Mouse (Mus musculus): Measurements from ENCODE around the gene Hexim2. TPM values are rescaled to one million over a fixed set of nuclear protein-coding genes. Genes with fewer than 3 reads are reported as not detected.

The Hexim2 gene
- total RNA-seq, 2 experiments from 2014 or later: 3.8 to 13.0 TPM

GRCm38 (mm10) chr11:103170494-103171285, 38.5 kb downstream of the Hexim2 start, which contains the start of gene Fmnl1:
Gene Fmnl1, plus strand, starts transcription at chr11:103171107.
- ATAC-seq (replicated peaks; ENCODE audit: low FRiP score, poor library complexity, severe bottlenecking): no peak

DNA sequence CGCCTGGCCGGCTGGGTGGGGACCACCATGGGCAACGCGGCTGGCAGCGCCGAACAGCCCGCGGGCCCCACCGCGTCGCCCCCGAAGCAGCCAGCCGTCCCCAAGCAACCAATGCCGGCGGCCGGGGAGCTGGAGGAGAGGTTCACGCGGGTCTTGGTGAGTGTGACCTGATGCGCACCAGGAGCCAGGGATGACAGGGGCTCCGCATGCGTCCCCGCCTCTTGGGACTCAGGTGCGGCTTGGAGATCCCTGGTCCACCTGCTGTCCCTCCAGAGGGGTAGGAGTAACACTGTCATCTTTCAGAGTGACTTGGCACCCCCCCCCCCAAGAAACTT, 39.0 kb downstream of the Hexim2 start:
- no peak for ATAC-seq (replicated peaks; ENCODE audit: low FRiP score, poor library complexity, severe bottlenecking)

GRCm38 (mm10) chr11:103171703-103172391, 39.6 kb downstream of the Hexim2 start:
- ATAC-seq (replicated peaks; ENCODE audit: low FRiP score, poor library complexity, severe bottlenecking): no peak

- no peak for ATAC-seq (replicated peaks; ENCODE audit: low FRiP score, poor library complexity, severe bottlenecking)
Measured at GRCm38 (mm10) chr11:103172392-103173040, 40.3 kb downstream of the Hexim2 start.

- no peak for ATAC-seq (replicated peaks; ENCODE audit: low FRiP score, poor library complexity, severe bottlenecking)
Measured at GRCm38 (mm10) chr11:103173041-103173770, 41.0 kb downstream of the Hexim2 start.

GRCm38 (mm10) chr11:103173771-103174344, 41.6 kb downstream of the Hexim2 start:
- ATAC-seq (replicated peaks; ENCODE audit: low FRiP score, poor library complexity, severe bottlenecking): no peak

DNA sequence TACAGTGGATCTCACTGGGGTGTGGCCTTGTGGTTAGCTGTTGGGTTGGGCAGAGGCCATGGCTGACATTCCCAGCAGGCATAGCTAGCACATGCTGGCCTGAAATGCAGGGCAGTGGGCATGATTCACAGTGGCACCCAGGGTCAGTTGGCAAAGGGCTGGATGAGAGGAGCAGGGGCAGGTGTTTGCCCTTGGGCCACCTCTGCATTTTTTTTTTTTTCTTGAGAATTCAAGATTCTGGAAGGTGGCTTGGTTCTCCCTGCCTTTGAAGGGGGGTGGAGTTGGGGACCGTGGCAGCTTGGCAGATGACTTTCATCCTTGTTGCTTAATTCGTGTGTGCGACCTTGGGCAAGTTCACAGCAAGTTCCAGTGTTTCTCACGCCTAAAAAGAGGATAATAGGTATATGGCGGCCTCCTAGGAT, 42.2 kb downstream of the Hexim2 start:
- no peak for ATAC-seq (replicated peaks; ENCODE audit: low FRiP score, poor library complexity, severe bottlenecking)

GRCm38 (mm10) chr11:103174891-103175391, 42.7 kb downstream of the Hexim2 start:
- no peak for ATAC-seq (replicated peaks; ENCODE audit: low FRiP score, poor library complexity, severe bottlenecking)

GRCm38 (mm10) chr11:103175688-103176442, 43.6 kb downstream of the Hexim2 start:
- ATAC-seq (replicated peaks; ENCODE audit: low FRiP score, poor library complexity, severe bottlenecking): no peak

GRCm38 (mm10) chr11:103176510-103176909, 44.3 kb downstream of the Hexim2 start:
- no peak for ATAC-seq (replicated peaks; ENCODE audit: low FRiP score, poor library complexity, severe bottlenecking)

- ATAC-seq (replicated peaks; ENCODE audit: low FRiP score, poor library complexity, severe bottlenecking): no peak
Measured at GRCm38 (mm10) chr11:103177216-103177615, 45.0 kb downstream of the Hexim2 start.

DNA sequence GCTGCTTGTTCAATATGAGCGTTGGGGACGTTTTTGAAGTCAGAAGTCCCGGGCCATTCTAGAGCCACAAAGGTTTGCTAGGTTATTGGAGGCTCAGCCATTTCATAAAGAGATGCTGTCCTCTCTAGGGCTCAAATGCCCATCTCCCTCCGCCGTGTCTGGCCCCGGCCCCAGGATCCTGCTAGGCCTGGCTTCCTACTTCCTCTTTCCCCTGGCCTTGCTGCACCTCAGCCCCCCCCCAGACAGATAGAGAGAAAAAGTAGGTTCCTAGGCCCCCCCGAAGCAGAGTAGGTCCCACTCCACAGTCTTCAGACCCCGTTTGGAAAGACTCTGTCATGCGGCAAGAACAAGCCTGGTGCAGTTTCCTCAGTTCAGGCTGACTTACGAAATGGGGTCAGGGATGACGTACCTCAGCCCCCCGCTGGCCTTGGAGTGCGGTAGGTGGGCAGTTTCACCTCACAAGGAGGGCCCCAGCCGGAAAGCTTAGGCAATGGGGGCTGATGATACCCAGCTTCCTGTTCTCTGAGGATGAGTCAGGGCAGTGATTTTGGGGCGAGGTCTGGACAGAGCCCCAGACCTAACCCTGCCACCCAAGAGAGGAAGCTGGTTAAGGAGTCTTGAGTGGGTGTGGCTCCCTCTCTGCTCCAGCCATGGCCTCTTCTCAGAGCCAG, 45.7 kb downstream of the Hexim2 start:
- ATAC-seq (replicated peaks; ENCODE audit: low FRiP score, poor library complexity, severe bottlenecking): no peak

- ATAC-seq (replicated peaks; ENCODE audit: low FRiP score, poor library complexity, severe bottlenecking): no peak
Measured at GRCm38 (mm10) chr11:103178748-103179147, 46.5 kb downstream of the Hexim2 start.

- ATAC-seq (replicated peaks; ENCODE audit: low FRiP score, poor library complexity, severe bottlenecking): no peak
Measured at GRCm38 (mm10) chr11:103180426-103180825, 48.2 kb downstream of the Hexim2 start.

- ATAC-seq (replicated peaks; ENCODE audit: low FRiP score, poor library complexity, severe bottlenecking): no peak
Measured at GRCm38 (mm10) chr11:103181349-103181748, 49.1 kb downstream of the Hexim2 start.

- ATAC-seq (replicated peaks; ENCODE audit: low FRiP score, poor library complexity, severe bottlenecking): no peak
Measured at GRCm38 (mm10) chr11:103181911-103182310, 49.7 kb downstream of the Hexim2 start.

DNA sequence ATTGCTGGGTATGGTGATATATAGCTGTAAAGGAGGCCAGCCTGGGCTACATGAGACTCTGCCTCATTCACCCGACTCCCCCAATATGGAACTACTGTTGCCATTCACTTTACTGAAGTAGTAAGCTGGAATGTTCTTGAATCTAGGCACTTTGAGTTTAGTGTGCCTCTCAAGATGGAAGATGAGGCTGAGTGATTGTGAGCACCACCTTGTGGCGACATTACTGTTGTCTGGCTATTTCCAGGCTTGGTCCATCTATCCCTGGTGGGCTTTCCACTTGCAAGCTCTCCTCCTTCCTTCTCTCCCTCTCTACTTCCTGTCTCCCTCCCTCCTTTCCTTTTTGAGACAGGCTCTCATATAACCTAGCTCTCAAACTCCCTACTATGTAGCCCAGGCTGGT, 52.7 kb downstream of the Hexim2 start:
- no peak for ATAC-seq (replicated peaks; ENCODE audit: low FRiP score, poor library complexity, severe bottlenecking)
